Mouse (Mus musculus): Measurements from ENCODE around the gene Sirpa. TPM values are rescaled to one million over a fixed set of nuclear protein-coding genes. Genes with fewer than 3 reads are reported as not detected.

The Sirpa gene
- total RNA-seq, 2 experiments from 2014 or later, result 375 to 384 TPM

DNA sequence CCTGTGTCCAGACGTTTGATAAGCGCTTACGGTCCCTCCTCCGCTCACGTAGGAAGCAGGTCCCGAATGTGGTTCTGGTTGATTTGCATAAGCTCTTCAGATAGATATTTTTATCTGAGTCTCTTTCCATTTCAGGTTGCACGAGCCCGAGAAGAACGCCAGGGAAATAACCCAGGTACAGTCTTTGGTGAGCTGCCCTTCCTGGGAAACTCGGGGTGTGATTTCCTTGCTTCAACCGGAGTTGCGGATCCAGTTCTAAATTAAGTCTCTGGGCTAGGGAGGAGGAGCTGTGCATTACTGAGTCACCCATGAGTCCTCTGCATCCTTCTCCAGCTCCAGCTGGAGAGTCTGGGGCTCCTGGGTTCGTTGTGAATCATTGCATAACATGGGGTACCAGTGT, 35.2 kb downstream of the Sirpa start:
- peak; percentile 52 to 54 for DNase-seq (ENCODE audit: extremely low spot score in 1 of 2, low spot score in 2 of 2)
- TF ChIP-seq CTCF (IDR thresholded peaks at IDR 0.05), result no peak
- Histone ChIP-seq H3K4me3 (no peak overlapping the region), H3K27ac (peak overlapping the region; percentile 90)
- intact Hi-C loops (cut with DNase I), result loop anchor here (1.0 kb wide), 1 partner anchor 422 kb away; no protein-coding TSS in a partner anchor

GRCm38 (mm10) chr2:129628456-129629185, 36.0 kb downstream of the Sirpa start:
- H3K27ac ChIP-seq, result peak overlapping the region; percentile 90
- DNase-seq (ENCODE audit: extremely low spot score in 1 of 2, low spot score in 2 of 2), result no peak
- TF ChIP-seq CTCF (IDR thresholded peaks at IDR 0.05), result no peak
- intact Hi-C loops (cut with DNase I), result loop anchor here (1.0 kb wide), 1 partner anchor 422 kb away; no protein-coding TSS in a partner anchor
- no peak overlapping the region for H3K4me3 ChIP-seq

GRCm38 (mm10) chr2:129629786-129630531, 37.3 kb downstream of the Sirpa start:
- intact Hi-C loops (cut with DNase I), result no loop called here
- TF ChIP-seq CTCF (IDR thresholded peaks at IDR 0.05), result no peak
- Histone ChIP-seq H3K27ac (no peak overlapping the region), H3K4me3 (no peak overlapping the region)
- DNase-seq (ENCODE audit: extremely low spot score in 1 of 2, low spot score in 2 of 2), result no peak

GRCm38 (mm10) chr2:129630532-129630886, 37.9 kb downstream of the Sirpa start:
- TF ChIP-seq CTCF (IDR thresholded peaks at IDR 0.05), result no peak
- intact Hi-C loops (cut with DNase I), result no loop called here
- Histone ChIP-seq H3K27ac (no peak overlapping the region), H3K4me3 (no peak overlapping the region)
- DNase-seq (ENCODE audit: extremely low spot score in 1 of 2, low spot score in 2 of 2), result no peak

DNA sequence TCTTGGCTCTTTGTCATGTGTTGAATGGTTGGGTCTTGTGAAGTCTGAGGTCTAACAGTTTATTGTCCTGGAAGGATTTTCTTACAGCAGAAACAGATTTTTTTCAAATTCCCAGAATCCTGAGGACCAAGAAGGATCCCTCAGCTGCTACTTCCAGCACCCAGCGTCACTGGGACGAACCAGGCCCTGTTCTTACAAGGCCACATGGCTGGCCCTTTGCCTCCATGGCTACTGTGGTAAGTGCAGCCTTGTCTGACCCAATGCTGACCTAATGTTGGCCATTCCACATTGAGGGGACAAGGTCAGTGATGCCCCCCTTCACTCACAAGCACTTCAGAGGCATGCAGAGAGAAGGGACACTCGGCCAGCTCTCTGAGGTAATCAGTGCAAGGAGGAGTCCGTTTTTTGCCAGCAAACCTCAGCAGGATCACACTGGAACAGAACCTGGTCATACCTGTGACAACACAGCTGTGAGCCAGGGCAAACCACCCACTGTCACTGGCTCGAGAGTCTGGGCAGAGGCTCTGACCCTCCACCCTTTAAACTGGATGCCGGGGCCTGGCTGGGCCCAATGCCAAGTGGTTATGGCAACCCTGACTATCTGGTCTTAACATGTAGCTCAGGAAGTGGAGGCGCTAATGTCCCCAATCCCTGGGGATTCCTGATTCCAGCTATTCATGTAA, 38.5 kb downstream of the Sirpa start:
- TF ChIP-seq CTCF (IDR thresholded peaks at IDR 0.05), result no peak
- no peak overlapping the region for H3K4me3 ChIP-seq
- intact Hi-C loops (cut with DNase I), result no loop called here
- H3K27ac ChIP-seq, result no peak overlapping the region
- no peak for DNase-seq (ENCODE audit: extremely low spot score in 1 of 2, low spot score in 2 of 2)

DNA sequence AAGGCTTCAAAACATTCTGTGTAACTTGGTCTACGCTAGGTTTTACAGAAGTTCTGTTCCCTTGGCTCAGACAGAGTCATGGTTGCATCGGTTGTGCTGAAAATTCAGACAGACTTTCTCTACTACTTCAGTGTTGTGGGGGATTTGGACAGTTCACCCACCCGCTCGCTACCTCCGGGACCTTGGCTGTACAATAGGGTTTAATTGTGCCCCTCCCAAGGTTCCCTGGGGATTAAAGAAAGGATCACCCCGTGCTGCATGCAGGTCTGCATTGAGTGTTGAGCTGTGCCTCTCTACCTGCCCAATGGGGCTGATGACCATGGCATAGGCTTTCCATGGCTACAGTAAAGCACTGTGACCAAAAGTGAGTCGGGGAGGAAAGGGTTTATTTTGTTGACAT, 39.7 kb downstream of the Sirpa start:
- intact Hi-C loops (cut with DNase I), result no loop called here
- H3K4me3 ChIP-seq, result no peak overlapping the region
- TF ChIP-seq CTCF (IDR thresholded peaks at IDR 0.05), result no peak
- no peak for DNase-seq (ENCODE audit: extremely low spot score in 1 of 2, low spot score in 2 of 2)
- no peak overlapping the region for H3K27ac ChIP-seq

- H3K4me3 ChIP-seq, result no peak overlapping the region
- peak overlapping the region; percentile 26; the same call in 1 of the 2 replicates for H3K27ac ChIP-seq
- intact Hi-C loops (cut with DNase I), result no loop called here
- DNase-seq (ENCODE audit: extremely low spot score in 1 of 2, low spot score in 2 of 2), result peak in 1 of 2 experiments; percentile 50
- no peak; the same call in 1 of the 2 replicates for TF ChIP-seq CTCF (IDR thresholded peaks at IDR 0.05)
These were observed 40.6 kb downstream of the Sirpa start for GRCm38 (mm10) chr2:129633077-129633732.

- intact Hi-C loops (cut with DNase I), result no loop called here
- DNase-seq (ENCODE audit: extremely low spot score in 1 of 2, low spot score in 2 of 2), result no peak
- peak overlapping the region; percentile 26; the same call in 1 of the 2 replicates for H3K27ac ChIP-seq
- no peak overlapping the region for H3K4me3 ChIP-seq
- no peak for TF ChIP-seq CTCF (IDR thresholded peaks at IDR 0.05)
These were observed 41.3 kb downstream of the Sirpa start for GRCm38 (mm10) chr2:129633982-129634381.

DNA sequence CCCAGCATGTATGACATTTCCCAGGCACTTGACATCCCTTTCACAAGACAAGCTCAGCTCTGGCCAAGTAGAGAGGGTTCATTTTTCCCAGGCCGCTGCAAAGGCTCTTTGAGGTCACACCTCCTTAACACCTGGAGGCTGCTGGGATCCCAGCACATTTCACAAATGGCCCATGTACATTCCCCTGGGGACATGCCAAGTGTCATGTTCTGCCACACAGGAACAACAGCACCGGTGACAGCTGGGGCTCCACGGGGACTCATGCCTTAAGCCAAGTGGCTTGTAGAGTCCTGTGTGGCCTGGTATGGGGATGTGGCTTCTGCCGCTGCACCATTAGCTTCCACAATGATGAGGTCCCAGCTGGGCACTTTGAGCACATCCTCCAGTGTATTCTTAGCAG, 60.0 kb downstream of the Sirpa start:
- TF ChIP-seq CTCF (IDR thresholded peaks at IDR 0.05), result no peak
- no peak for DNase-seq (ENCODE audit: extremely low spot score in 1 of 2, low spot score in 2 of 2)

GRCm38 (mm10) chr2:129653632-129654031, 61.0 kb downstream of the Sirpa start:
- intact Hi-C loops (cut with DNase I), result no loop called here
- Histone ChIP-seq H3K27ac (no peak overlapping the region), H3K4me3 (no peak overlapping the region)
- no peak for TF ChIP-seq CTCF (IDR thresholded peaks at IDR 0.05)
- DNase-seq (ENCODE audit: extremely low spot score in 1 of 2, low spot score in 2 of 2), result no peak

More for the DNA sequence above, 60.0 kb downstream of the Sirpa start:
- intact Hi-C loops (cut with DNase I), result no loop called here
- Histone ChIP-seq H3K27ac (no peak overlapping the region), H3K4me3 (no peak overlapping the region)

- H3K4me3 ChIP-seq, result no peak overlapping the region
- intact Hi-C loops (cut with DNase I), result no loop called here
- no peak for TF ChIP-seq CTCF (IDR thresholded peaks at IDR 0.05)
- peak in 1 of 2 experiments; percentile 41 for DNase-seq (ENCODE audit: extremely low spot score in 1 of 2, low spot score in 2 of 2)
- no peak overlapping the region for H3K27ac ChIP-seq
These were observed 61.8 kb downstream of the Sirpa start for GRCm38 (mm10) chr2:129654233-129654950.

Data from left cerebral cortex, adult 2 months (tissue).